Mouse (Mus musculus): Measurements from ENCODE around the gene Dxo. TPM values are rescaled to one million over a fixed set of nuclear protein-coding genes. Genes with fewer than 3 reads are reported as not detected.
A peak's percentile ranks its signal among the peaks of the same experiment; 100 is the strongest.
"Not testable (repeated sequence)": the region's sequence is repeated elsewhere in the genome, so short reads cannot be mapped to it uniquely, and the experiment has no call there.

Dxo gene
- polyA plus RNA-seq (2012; ENCODE audit: insufficient read depth, insufficient read length, missing spikeins) = 30.8 and 38.9 TPM in 2 replicates

DNA sequence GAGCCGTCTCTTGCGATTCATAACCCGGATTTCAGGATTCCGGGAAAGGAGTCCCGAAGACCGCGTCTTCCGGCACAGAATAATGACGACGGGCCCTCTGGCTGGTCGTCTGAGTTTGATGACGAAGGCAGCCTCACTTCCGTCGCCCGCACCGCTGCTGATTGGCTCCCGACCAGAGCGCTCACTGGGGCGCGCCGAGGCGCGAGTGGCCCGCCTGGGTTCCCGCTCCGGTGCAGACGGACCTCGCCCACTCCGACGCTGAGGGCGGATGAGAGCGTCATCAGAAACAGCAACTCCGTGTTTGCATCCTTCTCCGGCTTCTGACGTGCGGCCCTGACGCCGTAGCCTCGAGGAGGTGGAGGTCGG, at the start of gene Dxo, which contains the start of gene Stk19:
Gene Dxo (plus strand): TSS at position 164 of the 366 bp plus-strand sequence.
Gene Stk19 (minus strand): TSS at position 90 of the 366 bp plus-strand sequence.
- H3K4me3 ChIP-seq (ENCODE audit: insufficient read depth, low read length) = peak within 1 kb of the TSS; percentile 94
- H3K27ac ChIP-seq (ENCODE audit: insufficient read depth, low read depth, low read length) = peak within 1 kb of the TSS; percentile 53
- 0 out of 2 replicates have a peak, but pooled peaks have one; percentile 44 for TF ChIP-seq POLR2A (IDR thresholded peaks at IDR 0.05; ENCODE audit: borderline replicate concordance, low read depth, low read length)
- no peak for TF ChIP-seq CTCF (IDR thresholded peaks at IDR 0.05; ENCODE audit: low read depth, low read length)
- H3K4me1 ChIP-seq (ENCODE audit: control insufficient read depth, insufficient read depth, low read length) = peaks cover 5% of the 10 kb centered on the region

DNA sequence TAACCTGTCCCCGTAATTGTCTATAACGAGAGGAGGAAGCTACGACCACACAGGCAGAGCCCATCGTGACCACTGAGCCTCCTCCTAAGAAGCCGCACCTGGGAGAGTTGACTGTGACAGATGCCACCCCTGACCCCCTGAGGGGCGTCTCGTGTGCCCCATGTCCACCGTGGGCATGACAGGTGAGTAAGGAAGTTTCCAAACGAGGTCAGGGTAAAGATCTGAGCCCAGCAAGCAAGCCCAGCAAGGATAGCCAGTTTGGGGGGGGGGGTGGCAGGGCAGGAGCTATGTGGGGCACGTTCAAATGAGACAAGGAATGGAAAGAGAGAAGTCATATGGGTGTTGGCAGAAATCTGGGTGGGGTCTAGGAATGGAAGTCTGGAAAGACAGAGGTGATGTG, 41.8 kb upstream of the Dxo start:
- Histone ChIP-seq H3K27ac (ENCODE audit: insufficient read depth, low read depth, low read length) (no peak overlapping the region), H3K4me1 (ENCODE audit: control insufficient read depth, insufficient read depth, low read length) (no peaks in the 10 kb centered on the region), H3K4me3 (ENCODE audit: insufficient read depth, low read length) (no peak overlapping the region)
- no peak for TF ChIP-seq CTCF (IDR thresholded peaks at IDR 0.05; ENCODE audit: low read depth, low read length)
- no peak for TF ChIP-seq POLR2A (IDR thresholded peaks at IDR 0.05; ENCODE audit: borderline replicate concordance, low read depth, low read length)

DNA sequence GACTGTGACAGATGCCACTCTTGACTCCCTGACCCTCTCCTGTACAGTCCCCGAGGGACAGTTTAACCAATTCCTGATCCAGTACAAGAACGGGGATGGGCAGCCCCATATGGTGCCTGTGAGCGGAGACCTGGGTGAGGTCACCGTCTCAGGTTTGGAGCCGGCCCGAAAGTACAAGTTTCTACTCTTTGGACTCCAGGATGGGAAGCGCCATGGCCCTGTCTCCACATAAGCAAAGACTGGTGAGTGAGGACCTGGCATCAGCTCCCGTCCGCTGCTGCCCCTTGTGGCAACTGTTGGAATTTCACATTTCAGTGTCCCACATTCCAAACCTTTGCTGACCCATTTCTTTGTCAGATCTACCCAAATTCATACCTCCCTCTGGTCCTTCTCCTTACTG, 41.2 kb upstream of the Dxo start:
- TF ChIP-seq CTCF (IDR thresholded peaks at IDR 0.05; ENCODE audit: low read depth, low read length) (no peak), POLR2A (IDR thresholded peaks at IDR 0.05; ENCODE audit: borderline replicate concordance, low read depth, low read length) (no peak)
- Histone ChIP-seq H3K4me3 (ENCODE audit: insufficient read depth, low read length) (no peak overlapping the region), H3K27ac (ENCODE audit: insufficient read depth, low read depth, low read length) (no peak overlapping the region), H3K4me1 (ENCODE audit: control insufficient read depth, insufficient read depth, low read length) (no peaks in the 10 kb centered on the region)

DNA sequence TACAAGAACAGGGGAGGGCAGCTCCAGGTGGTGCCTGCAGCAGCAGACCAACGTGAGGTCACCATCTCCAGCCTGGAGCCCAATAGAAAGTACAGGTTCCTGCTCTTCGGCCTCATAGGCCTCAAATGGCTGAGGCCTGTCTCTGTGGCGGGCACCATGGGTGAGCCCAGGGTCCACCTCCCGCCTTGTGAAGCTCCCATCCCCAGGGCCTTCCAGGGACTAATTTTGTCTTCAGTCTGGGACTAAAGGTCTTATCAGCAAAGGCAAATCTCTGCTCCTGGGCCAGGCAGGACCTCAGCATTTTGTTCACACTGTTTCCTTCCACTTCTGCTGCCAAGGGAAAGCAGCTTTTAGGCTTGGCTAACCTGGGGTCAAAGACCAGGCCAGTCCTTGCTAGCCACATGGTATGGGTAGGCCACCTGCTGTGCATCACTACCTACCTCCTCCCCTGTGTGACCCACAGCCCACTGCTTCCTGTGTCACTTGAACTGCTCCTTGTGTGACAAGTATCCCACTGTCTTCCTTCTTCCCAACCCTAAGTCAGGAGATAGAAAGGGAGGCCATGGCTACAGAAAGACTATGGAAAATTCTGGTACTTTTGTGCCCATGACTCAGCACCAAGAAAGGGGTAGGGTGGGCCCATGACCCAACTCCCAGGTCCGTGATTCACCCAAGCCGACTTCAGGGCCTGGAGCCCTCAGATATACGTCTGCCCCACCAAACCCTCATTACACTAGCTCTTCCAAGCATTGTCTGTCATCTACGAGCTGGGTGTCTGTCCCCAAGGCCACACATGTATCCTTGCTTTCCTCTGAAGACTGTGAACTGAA, 40.3 kb upstream of the Dxo start:
- Histone ChIP-seq H3K4me1 (ENCODE audit: control insufficient read depth, insufficient read depth, low read length) (no peaks in the 10 kb centered on the region), H3K4me3 (ENCODE audit: insufficient read depth, low read length) (no peak overlapping the region), H3K27ac (ENCODE audit: insufficient read depth, low read depth, low read length) (no peak overlapping the region)
- no peak for TF ChIP-seq POLR2A (IDR thresholded peaks at IDR 0.05; ENCODE audit: borderline replicate concordance, low read depth, low read length)
- no peak for TF ChIP-seq CTCF (IDR thresholded peaks at IDR 0.05; ENCODE audit: low read depth, low read length)

DNA sequence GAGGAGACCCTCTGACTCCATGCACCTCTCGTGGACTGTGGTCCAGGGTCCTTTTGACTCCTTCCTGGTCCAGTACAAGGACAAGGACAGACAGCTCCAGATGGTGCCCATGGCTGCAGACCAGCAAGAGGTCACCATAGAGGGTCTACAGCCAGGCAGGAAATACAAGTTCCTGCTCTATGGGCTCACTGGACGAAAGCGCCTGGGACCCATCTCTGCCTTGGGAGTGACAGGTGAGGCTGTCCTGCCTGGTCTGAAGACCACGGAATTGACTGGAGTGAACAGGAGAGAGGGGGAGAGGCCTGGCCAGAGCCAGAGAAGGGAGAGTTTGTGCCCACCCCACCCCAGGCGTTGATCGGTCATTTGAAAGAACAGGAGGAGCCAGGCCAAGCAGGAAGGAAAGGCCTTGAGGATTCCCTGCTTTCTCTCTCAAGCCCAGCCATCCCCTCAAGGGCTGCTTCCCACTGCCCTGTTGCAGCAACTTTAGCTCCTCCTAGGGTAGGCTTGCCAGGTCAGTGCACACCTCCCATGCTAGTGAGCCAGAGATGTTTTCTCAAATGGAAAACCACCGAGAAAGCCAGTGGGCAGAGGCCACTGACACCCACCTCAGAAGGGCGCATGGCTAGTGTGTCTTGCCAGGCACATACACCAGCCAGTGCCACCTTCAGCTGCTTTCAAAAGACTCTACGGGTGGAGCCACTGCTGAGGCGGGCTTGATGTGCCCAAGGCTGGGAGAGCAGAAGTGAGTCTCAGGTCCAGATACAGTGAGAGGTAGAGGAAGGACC, 39.4 kb upstream of the Dxo start:
- H3K27ac ChIP-seq (ENCODE audit: insufficient read depth, low read depth, low read length); H3K4me1 ChIP-seq (ENCODE audit: control insufficient read depth, insufficient read depth, low read length); H3K4me3 ChIP-seq (ENCODE audit: insufficient read depth, low read length): not testable (repeated sequence)

DNA sequence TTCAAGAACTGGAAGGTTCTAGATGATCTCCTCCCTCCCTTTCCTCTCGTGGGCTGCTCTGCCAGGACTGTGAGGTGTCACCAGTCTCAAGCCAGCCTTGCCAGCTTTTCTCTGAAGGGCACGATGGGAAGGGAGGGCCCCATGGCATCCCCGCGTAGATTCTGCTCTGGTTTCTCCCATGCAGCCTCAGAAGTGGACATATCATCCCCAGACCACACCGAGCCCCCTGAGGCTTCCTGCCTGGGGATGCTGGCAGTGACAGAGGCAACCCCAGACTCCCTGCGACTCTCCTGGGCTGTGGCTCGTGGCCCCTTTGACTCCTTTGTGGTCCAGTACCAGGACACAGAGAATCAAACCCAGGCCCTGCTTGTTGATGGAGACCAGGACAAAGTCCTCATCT, 38.7 kb upstream of the Dxo start:
- not testable (repeated sequence) for H3K4me3 ChIP-seq (ENCODE audit: insufficient read depth, low read length); H3K27ac ChIP-seq (ENCODE audit: insufficient read depth, low read depth, low read length); H3K4me1 ChIP-seq (ENCODE audit: control insufficient read depth, insufficient read depth, low read length)

DNA sequence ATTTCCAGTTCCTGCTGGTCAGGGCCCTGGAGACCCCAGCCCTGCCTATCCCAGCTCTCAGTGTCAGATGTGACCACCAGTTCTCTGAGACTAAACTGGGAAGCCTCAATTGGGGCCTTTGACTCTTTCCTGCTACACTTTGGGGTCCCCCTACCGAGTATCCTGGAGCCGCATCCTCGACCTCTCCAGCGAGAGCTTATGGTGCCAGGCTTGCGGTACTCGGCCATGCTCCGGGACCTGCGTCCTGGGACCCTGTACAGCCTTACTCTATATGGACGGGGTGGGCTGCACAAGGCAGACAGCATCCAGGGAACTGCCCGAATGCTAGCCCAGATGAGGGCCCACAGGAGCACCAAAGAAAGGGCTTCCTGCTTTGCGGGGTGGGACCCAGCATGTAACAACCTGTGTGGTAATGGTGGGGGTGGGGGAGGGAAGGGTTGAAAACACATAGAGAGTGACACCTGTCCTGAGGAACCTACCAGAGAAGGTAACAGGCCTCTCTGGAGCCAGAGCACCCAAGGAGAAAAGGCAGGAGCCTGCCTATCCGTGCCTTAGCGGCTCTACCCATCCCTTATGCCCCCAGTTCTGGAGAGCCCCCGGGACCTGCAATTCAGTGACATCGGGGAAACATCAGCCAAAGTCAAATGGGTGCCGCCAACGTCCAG, 37.8 kb upstream of the Dxo start:
- no peak overlapping the region for H3K27ac ChIP-seq (ENCODE audit: insufficient read depth, low read depth, low read length)
- no peaks in the 10 kb centered on the region for H3K4me1 ChIP-seq (ENCODE audit: control insufficient read depth, insufficient read depth, low read length)
- H3K4me3 ChIP-seq (ENCODE audit: insufficient read depth, low read length) = no peak overlapping the region
- TF ChIP-seq CTCF (IDR thresholded peaks at IDR 0.05; ENCODE audit: low read depth, low read length) (no peak), POLR2A (IDR thresholded peaks at IDR 0.05; ENCODE audit: borderline replicate concordance, low read depth, low read length) (no peak)

DNA sequence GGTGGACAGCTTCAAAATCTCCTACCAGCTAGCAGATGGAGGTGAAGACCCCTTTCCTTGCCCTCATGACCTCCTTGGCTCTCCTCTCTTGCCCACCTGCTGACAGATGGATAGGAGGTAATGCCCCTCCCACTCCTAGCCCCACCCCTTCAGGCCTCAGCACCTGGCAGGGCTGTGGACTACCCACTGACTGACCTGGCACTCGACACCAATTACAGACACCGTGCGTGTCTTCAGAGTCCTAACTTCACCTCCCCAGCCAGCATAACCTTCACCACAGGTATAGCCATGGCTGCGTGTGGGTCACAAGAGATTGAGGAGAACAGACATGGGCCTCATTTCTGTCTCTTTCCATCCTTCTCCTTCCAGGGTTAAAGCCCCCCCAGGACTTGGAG, 37.3 kb upstream of the Dxo start:
- H3K27ac ChIP-seq (ENCODE audit: insufficient read depth, low read depth, low read length) = no peak overlapping the region
- TF ChIP-seq POLR2A (IDR thresholded peaks at IDR 0.05; ENCODE audit: borderline replicate concordance, low read depth, low read length) = no peak
- no peak for TF ChIP-seq CTCF (IDR thresholded peaks at IDR 0.05; ENCODE audit: low read depth, low read length)
- no peaks in the 10 kb centered on the region for H3K4me1 ChIP-seq (ENCODE audit: control insufficient read depth, insufficient read depth, low read length)
- H3K4me3 ChIP-seq (ENCODE audit: insufficient read depth, low read length) = no peak overlapping the region

DNA sequence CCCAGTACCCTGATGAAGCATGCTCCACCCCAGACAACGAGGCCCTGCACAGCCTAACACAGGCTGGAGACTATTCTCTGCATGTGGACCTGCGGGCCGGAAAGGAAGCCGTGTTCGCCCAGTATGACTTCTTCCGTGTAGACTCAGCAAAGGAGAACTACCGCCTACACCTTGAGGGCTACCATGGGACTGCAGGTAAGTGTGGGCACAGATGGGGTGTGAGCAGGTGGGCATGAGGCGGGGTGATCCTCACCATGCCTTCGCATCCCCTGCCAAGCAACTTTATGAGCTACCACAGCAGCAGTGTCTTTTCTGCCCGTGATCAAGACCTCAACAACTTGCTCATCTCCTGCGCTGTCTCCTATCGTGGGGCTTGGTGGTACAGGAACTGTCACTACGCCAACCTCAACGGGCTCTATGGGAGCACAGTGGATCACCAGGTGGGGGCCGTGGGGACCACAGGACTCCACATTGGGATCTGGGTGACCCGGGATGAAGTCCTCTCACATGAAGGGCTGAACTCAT, 36.0 kb upstream of the Dxo start:
- not testable (repeated sequence) for H3K27ac ChIP-seq (ENCODE audit: insufficient read depth, low read depth, low read length); H3K4me1 ChIP-seq (ENCODE audit: control insufficient read depth, insufficient read depth, low read length); H3K4me3 ChIP-seq (ENCODE audit: insufficient read depth, low read length)

DNA sequence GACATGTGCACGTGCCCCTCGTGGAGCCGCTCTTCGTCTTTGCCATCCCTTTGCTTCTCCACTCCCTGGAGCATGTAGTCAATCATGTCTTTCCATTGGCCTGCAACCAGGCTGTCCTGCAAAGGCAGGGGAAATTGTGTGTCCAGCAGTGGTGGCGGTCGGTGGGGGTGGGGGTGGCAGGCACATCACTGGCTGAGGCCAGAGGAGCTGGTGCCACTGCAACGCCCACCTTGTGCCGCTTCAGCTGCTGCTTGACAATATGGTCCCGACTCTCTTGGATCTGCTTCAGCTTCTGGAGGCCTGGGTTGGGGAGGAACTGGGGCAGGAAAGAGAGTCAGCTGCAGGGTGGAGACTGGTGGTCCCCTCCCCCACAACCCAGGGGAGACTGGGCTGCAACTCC, 34.1 kb upstream of the Dxo start:
- not testable (repeated sequence) for H3K4me3 ChIP-seq (ENCODE audit: insufficient read depth, low read length); H3K27ac ChIP-seq (ENCODE audit: insufficient read depth, low read depth, low read length); H3K4me1 ChIP-seq (ENCODE audit: control insufficient read depth, insufficient read depth, low read length)

DNA sequence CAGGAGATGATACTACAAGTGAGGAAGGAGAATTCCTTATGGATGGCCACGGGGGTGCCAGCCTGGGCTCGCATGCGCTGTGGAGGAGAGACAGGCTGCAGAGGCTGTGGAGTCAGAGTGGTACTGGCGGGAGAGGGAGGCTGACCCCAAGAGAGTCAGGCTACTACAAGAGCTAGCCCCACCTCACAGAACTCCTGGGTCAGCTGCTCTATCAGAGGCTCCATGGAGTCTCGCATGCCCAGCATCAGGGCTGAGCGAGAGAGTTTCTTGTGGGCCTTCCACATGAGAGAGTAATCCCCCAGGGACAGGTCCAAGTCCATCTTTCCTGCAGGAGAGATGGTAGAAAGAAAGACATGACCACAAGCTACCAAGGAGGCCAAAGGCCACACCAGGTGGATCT, 33.5 kb upstream of the Dxo start:
- H3K4me1 ChIP-seq (ENCODE audit: control insufficient read depth, insufficient read depth, low read length); H3K27ac ChIP-seq (ENCODE audit: insufficient read depth, low read depth, low read length); H3K4me3 ChIP-seq (ENCODE audit: insufficient read depth, low read length): not testable (repeated sequence)

DNA sequence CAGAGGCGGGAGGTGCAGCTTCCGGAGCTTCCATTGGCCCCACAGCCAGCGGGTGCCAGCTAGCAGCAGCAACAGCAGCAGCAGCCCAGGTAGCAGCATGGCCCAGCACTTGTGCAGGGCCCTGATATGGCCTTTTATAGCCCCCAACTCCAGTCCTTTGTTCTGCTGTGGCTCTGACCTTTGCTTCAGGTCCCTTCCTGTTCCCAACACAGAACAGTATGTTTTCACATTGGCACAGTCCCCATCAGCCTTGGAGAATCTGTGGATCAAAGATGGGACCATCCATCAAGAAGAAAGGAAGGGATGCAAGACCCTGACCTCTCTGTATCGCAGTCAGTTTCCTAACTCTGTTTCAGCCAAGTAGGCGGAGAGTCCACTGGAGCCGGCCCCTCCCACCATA, 32.5 kb upstream of the Dxo start, which contains the start of gene Cyp21a1:
Gene Cyp21a1 (minus strand): TSS at position 261 of the 400 bp plus-strand sequence.
- H3K4me1 ChIP-seq (ENCODE audit: control insufficient read depth, insufficient read depth, low read length); H3K27ac ChIP-seq (ENCODE audit: insufficient read depth, low read depth, low read length); H3K4me3 ChIP-seq (ENCODE audit: insufficient read depth, low read length): not testable (repeated sequence)
